Comparison of ENCODE assay signal across 9 mouse cellular contexts in genomic region chr1:162276011-162276410, GRCm38 (mm10).
DNase-seq lines count a peak whose midpoint lies in the region; ATAC-seq and TF ChIP-seq lines count a peak whose summit lies in the region.
"Had no signal": no experiment of that assay in that cellular context is flagged by ENCODE, and none has a peak within 500 bp of the region (broad histone marks: within the 10 kb centered on the region; RNA-seq: fewer than 3 reads in every experiment).

No protein-coding gene starts in this region.

- intact Hi-C loops in left cerebral cortex, postnatal 36 days (cut with DNase I) = no loop called here

- no peak for TF ChIP-seq POLR2A in lung, adult 2 months (IDR thresholded peaks at IDR 0.05; ENCODE audit: borderline replicate concordance, extremely low read depth, low read depth, low read length)

- no peak overlapping the region for H3K9ac ChIP-seq in liver, embryonic 12.5 days
- H3K9ac ChIP-seq: midbrain, embryonic 12.5 days had no signal

- H3K4me1 ChIP-seq in liver, embryonic 12.5 days = no peaks in the 10 kb centered on the region
- no peaks in the 10 kb centered on the region for H3K4me1 ChIP-seq in lung, adult 2 months (ENCODE audit: control insufficient read depth, insufficient read depth, low read length)
- H3K4me1 ChIP-seq: midbrain, embryonic 12.5 days had no signal

- DNase-seq in liver = peak; percentile 6
- DNase-seq in adrenal gland, postnatal 25 days = peak; percentile 24
- peak; percentile 19 for DNase-seq in embryo, embryonic 9.5 days (ENCODE audit: extremely low spot score)
- DNase-seq in lung, adult 2 months = no peak
- no peak for DNase-seq in left cerebral cortex, postnatal 36 days (ENCODE audit: low spot score in 2 of 2)
- DNase-seq in c-Kit-positive CD71-positive TER-119-positive erythroid progenitor cells, embryonic 14.5 days (ENCODE audit: low spot score) = no peak

- H3K27me3 ChIP-seq in liver, embryonic 12.5 days (replicated peaks) = no peaks in the 10 kb centered on the region
- H3K27me3 ChIP-seq: midbrain, embryonic 12.5 days had no signal

- H3K36me3 ChIP-seq in liver, embryonic 12.5 days = no peaks in the 10 kb centered on the region
- H3K36me3 ChIP-seq: midbrain, embryonic 12.5 days had no signal

- no peaks in the 10 kb centered on the region for H3K9me3 ChIP-seq in liver, embryonic 12.5 days (replicated peaks)
- H3K9me3 ChIP-seq: midbrain, embryonic 12.5 days had no signal

- no peak overlapping the region for H3K27ac ChIP-seq in liver, embryonic 12.5 days
- H3K27ac ChIP-seq: midbrain, embryonic 12.5 days had no signal

- 68% methylated on average over 1 of the region's 1 CpGs for WGBS in liver, embryonic 12.5 days (ENCODE audit: insufficient replicate concordance)
- WGBS in lung, adult 2 months = 85% methylated on average over 1 of the region's 1 CpGs

- no peak overlapping the region for H3K4me3 ChIP-seq in liver, embryonic 12.5 days
- no peak overlapping the region for H3K4me3 ChIP-seq in lung, adult 2 months (replicated peaks; ENCODE audit: extremely low read depth, low read depth, low read length)
- H3K4me3 ChIP-seq: midbrain, embryonic 12.5 days had no signal

- ATAC-seq in liver, embryonic 12.5 days = no peak
- no peak for ATAC-seq in erythroid progenitor cell, adult 5-6 weeks (replicated peaks; ENCODE audit: low FRiP score, poor library complexity, severe bottlenecking)

- H3K4me2 ChIP-seq in liver, embryonic 12.5 days = no peak overlapping the region
- H3K4me2 ChIP-seq: midbrain, embryonic 12.5 days had no signal

- peak; percentile 62 for TF ChIP-seq CTCF in lung, adult 2 months (IDR thresholded peaks at IDR 0.05; ENCODE audit: insufficient read depth, low read length)

Comparison
In these comparisons a context has a peak if more than half of its experiments do, and no peak if none do; other contexts are left out.
1. DNase-seq: peak in liver (single experiment), adrenal gland, postnatal 25 days (single experiment) and embryo, embryonic 9.5 days (single experiment); none in lung, adult 2 months (single experiment), left cerebral cortex, postnatal 36 days (0 of 2) and c-Kit-positive CD71-positive TER-119-positive erythroid progenitor cells, embryonic 14.5 days (single experiment).